Mouse (Mus musculus): ENCODE data around the gene Ptprn2. TPM values are rescaled to one million over a fixed set of nuclear protein-coding genes. Genes with fewer than 3 reads are reported as not detected.

Ptprn2 gene
- total RNA-seq, 2 experiments from 2014 or later: not detected

DNA sequence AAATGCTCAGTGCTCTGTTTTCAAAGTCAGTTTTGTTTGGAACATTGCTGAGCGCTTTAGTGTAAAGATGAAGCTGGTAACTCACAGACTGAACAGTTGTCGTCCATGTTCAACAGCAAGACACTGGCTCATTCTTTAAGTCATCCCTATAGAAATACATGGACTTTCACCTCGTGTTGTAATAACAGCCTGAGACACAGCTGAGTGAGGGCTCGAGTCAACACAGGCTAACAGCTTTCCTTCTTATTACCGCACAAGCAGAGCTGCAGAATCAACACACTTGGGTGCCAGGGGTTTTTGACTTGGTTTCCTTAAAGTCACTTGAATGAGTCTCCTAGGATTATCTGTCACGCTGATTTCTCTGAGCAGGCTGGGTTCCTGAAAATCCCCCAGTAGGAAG is 744.8 kb downstream of the Ptprn2 start:
- ATAC-seq (replicated peaks; ENCODE audit: low FRiP score, poor library complexity, severe bottlenecking): no peak

DNA sequence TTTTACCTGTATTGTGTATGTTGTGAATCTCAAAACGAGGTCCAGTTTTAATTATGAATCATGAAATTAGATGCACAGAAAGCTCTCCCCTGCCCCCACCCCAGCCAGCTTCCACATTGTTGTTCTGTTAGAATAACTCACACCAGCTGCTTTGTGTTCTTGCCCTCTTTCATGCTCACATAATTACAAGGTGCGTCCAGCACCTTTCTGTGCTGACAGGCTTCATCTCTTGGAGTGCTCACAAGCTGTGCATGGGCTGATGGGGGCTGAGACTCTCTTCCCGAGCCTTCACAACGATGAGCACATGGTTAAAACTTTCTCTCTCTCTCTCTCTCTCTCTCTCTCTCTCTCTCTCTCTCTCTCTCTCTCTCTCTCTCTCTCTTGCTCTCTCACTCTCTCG is 746.3 kb downstream of the Ptprn2 start:
- ATAC-seq (replicated peaks; ENCODE audit: low FRiP score, poor library complexity, severe bottlenecking): no peak

DNA sequence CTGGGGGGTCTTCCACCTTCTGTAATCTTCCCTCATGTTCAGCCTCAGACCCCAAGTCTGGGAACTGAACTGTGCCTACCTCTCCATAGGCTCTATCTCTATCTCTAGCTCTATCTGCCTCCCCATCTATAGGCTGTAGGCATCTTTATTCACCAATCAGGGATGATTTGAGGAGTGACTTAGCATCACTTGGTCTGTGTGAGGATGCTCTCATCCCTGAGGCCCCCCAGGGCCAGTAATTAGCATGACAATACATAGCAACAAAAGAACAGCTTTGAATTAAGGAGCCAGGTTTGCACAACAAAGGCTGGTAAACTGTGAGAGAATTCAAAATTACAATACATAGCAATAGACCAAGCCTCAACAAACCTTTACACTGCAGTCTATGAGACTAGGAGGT is 749.6 kb downstream of the Ptprn2 start:
- ATAC-seq (replicated peaks; ENCODE audit: low FRiP score, poor library complexity, severe bottlenecking): no peak

DNA sequence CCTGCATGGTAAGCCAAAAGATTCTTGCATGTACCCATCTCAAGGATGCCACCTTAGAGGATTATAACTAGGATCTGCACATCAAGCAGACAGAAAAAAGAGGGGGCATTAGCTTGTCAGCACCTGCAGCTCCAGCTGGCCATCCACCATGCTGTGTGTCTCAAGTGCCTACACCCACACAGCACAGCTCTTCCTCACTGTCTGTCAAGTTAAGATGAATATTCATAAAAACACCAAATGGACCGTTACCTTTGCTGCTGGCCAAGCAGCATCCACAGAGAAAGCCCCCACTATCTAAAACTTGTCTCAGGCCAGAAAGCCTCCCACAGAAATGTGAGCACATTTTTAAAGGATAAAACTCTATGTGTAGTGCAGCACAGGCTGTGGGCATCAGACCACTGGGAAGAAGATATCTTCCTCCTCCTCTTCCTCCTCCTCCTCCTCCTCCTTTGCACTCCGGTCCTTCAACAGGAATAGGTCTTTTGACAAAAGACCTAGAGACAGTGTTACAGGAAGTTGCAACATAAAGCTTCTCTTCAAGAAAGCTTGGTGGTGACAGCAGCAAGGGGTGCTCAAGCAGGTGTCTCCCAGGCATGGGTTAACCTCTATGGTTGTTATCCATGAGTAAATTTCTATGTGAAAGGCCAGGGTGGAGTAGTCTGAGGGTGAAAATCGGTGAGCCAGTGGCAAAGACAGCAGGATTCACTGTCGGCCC is 750.7 kb downstream of the Ptprn2 start:
- ATAC-seq (replicated peaks; ENCODE audit: low FRiP score, poor library complexity, severe bottlenecking): no peak

DNA sequence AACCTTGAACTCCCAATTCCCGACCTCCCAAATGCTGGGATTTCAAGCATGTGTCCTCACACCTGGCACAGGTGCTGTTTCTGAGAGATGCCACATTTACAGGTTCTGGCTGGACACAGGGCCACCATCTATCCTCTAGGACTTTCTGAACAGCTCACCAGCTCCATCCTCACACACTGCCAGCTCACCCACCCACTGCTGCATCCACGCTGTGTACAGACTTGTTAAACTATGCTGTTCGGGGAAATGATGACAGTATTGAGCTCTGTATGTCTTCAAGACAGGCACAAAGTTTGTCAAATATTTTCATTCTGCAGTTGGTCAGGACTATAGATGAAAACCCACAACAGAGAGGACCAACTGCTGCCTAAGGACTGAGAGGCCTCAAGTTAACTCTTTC is 751.5 kb downstream of the Ptprn2 start:
- ATAC-seq (replicated peaks; ENCODE audit: low FRiP score, poor library complexity, severe bottlenecking): no peak

DNA sequence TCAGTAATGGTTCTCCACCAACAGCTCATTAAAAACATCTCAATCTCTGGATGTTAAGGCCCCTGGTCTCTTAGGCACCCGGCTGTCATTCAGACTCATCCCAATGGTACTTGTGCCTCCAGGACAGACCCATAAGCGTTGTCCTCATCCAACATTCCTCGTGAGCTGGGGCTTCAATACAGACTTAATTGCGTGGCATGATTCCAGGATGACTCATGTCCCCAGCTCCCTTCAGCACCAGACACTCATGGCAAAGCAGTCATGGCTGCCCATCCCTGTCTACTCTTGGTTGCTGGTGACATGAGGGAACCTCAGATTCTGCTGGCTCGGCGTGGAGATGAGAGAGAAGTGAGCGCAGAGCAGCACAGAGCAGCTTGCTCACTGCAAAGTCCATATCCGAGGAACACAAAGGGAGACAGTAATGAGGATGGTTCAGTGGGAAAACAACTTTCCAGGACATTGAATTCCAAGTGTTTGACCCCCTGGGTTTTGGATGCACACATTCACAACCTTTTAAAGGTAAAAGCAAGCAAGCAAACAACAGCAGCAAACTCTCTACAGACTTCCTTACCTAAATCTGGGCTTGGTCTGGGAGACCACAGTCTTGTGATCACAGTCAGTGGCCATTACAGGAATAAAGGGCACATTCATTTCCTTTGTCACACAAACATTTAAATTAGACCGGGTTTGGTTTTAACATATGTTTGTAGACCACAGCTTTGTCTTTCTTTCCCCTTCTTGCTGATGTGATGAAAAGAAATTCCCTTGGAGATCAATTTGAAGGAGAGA is 754.6 kb downstream of the Ptprn2 start:
- no peak for ATAC-seq (replicated peaks; ENCODE audit: low FRiP score, poor library complexity, severe bottlenecking)

- ATAC-seq (replicated peaks; ENCODE audit: low FRiP score, poor library complexity, severe bottlenecking): no peak
Measured at GRCm38 (mm10) chr12:117242181-117242580, 756.7 kb downstream of the Ptprn2 start.

- no peak for ATAC-seq (replicated peaks; ENCODE audit: low FRiP score, poor library complexity, severe bottlenecking)
Measured at GRCm38 (mm10) chr12:117245885-117246478, 760.5 kb downstream of the Ptprn2 start.

- no peak for ATAC-seq (replicated peaks; ENCODE audit: low FRiP score, poor library complexity, severe bottlenecking)
Measured at GRCm38 (mm10) chr12:117250465-117250864, 764.9 kb downstream of the Ptprn2 start.

DNA sequence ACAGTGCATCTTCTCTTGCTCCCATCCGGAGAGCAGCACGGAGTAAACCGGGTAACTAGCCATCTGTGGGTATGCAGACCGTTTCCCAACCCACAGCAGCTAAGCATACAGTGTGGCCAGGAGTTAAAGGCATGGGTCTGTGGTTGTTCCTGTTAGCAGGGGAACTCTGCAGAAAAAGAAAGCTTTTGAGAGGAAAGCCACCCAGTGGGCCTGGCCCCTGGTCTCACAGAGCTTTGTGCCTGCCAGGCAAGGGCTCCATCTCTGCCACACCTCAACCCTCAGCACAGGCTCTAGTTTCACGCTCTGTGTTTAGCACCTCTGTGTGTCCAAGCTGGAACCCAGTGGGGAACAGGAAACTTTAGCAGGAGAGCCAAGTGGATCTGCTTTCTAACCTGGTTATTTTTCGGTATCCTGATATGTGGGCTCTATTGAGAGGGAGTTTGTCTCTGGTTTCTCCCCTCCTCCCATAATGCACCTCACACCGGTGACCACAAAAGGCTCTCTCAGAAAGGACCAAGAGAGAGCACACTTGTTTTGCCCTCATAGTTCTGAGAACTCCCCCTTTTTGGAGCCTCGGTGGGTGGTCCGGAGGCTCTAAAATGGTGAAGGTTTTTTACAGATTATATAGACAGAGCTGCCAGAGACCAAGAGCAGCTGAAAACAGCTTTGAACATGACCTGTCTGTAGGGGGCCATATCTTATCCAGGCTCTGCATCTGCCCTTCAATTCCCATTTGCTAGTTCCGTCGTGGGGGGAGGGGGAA is 766.3 kb downstream of the Ptprn2 start:
- ATAC-seq (replicated peaks; ENCODE audit: low FRiP score, poor library complexity, severe bottlenecking): 0 out of 2 replicates have a peak, but pooled peaks have one; percentile 54

GRCm38 (mm10) chr12:117252426-117252779 is 766.9 kb downstream of the Ptprn2 start:
- ATAC-seq (replicated peaks; ENCODE audit: low FRiP score, poor library complexity, severe bottlenecking): no peak

DNA sequence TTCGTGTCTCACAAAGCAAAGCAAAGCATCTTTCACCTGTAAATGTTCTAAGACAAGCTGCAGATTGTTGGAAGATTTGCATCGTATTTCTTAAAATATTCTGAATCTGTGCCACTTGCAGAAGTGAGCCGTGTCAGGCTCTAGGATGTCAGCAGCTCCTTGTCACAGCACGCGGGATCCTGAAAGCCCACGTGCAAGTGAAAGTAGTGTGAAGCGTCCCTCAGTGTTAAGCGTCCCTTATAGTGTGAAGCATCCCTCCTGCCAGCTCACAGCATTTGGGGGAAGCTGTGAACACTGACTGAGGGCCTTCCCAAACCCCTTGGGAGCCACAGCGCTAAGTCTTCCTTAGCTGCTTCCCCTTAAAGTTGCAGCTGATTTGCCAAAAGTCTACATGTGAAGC is 768.8 kb downstream of the Ptprn2 start:
- ATAC-seq (replicated peaks; ENCODE audit: low FRiP score, poor library complexity, severe bottlenecking): no peak

- no peak for ATAC-seq (replicated peaks; ENCODE audit: low FRiP score, poor library complexity, severe bottlenecking)
Measured at GRCm38 (mm10) chr12:117255325-117255724, 769.8 kb downstream of the Ptprn2 start.

GRCm38 (mm10) chr12:117255776-117256342 is 770.3 kb downstream of the Ptprn2 start:
- ATAC-seq (replicated peaks; ENCODE audit: low FRiP score, poor library complexity, severe bottlenecking): no peak

GRCm38 (mm10) chr12:117256849-117257204 is 771.3 kb downstream of the Ptprn2 start:
- ATAC-seq (replicated peaks; ENCODE audit: low FRiP score, poor library complexity, severe bottlenecking): no peak

GRCm38 (mm10) chr12:117257205-117257920 is 771.8 kb downstream of the Ptprn2 start:
- no peak for ATAC-seq (replicated peaks; ENCODE audit: low FRiP score, poor library complexity, severe bottlenecking)

DNA sequence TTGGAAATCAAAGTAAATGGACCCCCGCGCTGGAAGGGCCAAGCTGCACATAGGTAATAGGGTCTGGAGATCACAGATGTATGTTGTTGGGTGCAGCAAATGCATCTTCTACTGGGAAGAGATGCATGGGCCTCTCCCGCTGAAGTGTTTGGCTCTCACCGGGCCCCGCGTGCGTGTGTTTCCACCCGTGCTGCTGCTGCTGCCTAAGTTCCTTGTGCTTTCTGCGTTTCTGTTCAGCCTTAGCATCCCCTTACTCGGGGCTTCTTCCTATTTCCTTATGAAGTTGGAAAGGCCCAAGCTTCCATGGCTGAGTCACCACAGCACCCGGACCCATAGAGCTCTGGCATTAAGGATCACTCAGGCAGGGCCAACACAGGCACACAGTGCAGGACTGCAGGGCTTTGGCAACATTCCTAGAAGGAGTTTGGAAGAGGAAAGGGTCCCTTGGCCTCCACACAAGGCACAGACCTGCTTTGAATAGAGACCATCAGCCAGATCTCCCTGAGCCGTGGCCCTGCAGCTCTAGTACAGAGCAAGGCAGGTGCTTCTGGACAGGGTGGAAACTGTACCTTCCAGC is 772.5 kb downstream of the Ptprn2 start:
- ATAC-seq (replicated peaks; ENCODE audit: low FRiP score, poor library complexity, severe bottlenecking): no peak

GRCm38 (mm10) chr12:117260391-117261164 is 775.1 kb downstream of the Ptprn2 start:
- ATAC-seq (replicated peaks; ENCODE audit: low FRiP score, poor library complexity, severe bottlenecking): no peak

DNA sequence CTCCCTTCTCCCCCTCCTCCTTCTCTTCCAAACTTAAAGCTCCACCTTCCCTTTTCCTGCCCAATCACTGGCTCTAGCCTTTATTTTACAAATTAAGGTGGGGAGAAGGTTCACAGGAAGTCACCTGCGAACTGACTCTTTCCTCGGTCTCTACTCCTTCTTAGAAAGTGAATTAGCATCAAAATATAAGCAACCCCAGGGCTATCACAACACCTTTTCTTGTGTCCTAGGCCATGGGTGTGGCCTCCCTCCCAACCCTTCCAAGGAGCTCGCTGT is 775.6 kb downstream of the Ptprn2 start:
- ATAC-seq (replicated peaks; ENCODE audit: low FRiP score, poor library complexity, severe bottlenecking): no peak

Measured in erythroid progenitor cell, adult 5-6 weeks (primary cell).